Mouse (Mus musculus): Measurements from ENCODE around the gene Rpl12. TPM values are rescaled to one million over a fixed set of nuclear protein-coding genes. Genes with fewer than 3 reads are reported as not detected.

Gene Rpl12
- polyA plus RNA-seq, 1 experiment, result 17.4 TPM

- peaks cover 9% of the 10 kb centered on the region for H3K4me1 ChIP-seq (ENCODE audit: control insufficient read depth, insufficient read depth, low read length)
- no peak overlapping the region for H3K27ac ChIP-seq (ENCODE audit: insufficient read depth, low read depth, low read length)
- no peak overlapping the region for H3K4me3 ChIP-seq (ENCODE audit: insufficient read depth, low read length)
- TF ChIP-seq CTCF (IDR thresholded peaks at IDR 0.05; ENCODE audit: low read depth, low read length), result no peak
- no peak for TF ChIP-seq POLR2A (IDR thresholded peaks at IDR 0.05; ENCODE audit: borderline replicate concordance, low read depth, low read length)
Measured at GRCm38 (mm10) chr2:32922564-32922963, 38.8 kb upstream of the Rpl12 start.

DNA sequence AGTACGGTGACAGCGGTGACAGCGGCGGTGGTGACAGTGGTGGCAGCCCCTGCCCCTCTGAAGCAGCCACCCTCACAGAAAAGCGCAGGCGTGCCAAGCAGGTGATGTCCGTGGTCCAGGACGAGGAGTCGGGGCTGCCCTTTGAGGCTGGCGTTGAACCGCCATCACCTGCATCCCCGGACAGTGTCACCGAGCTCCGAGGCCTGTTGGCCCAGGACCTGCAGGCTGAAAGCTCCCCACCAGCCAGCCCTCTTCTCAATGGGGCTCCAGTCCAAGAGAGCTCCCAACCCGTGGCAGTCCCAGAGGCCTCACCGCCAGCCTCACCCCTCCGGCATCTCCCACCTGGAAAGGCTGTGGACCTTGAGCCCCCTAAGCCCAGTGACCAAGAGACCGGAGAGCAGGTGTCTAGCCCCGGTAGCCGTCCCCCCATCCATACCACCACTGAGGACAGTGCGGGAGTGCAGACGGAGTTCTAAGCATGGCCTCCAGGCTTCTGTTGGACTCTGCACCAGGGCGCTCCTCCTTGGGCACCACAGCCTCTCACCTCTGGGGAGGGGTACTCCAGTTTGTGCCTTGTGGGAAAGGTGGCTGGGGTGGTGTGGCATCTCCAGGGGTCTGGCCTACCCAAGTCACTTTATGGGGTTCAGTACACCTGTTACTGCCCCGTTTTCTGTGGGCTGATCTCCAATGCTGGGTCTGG lies 37.7 kb upstream of the Rpl12 start:
- Histone ChIP-seq H3K4me1 (ENCODE audit: control insufficient read depth, insufficient read depth, low read length) (no peaks in the 10 kb centered on the region), H3K4me3 (ENCODE audit: insufficient read depth, low read length) (no peak overlapping the region), H3K27ac (ENCODE audit: insufficient read depth, low read depth, low read length) (no peak overlapping the region)
- TF ChIP-seq CTCF (IDR thresholded peaks at IDR 0.05; ENCODE audit: low read depth, low read length) (no peak), POLR2A (IDR thresholded peaks at IDR 0.05; ENCODE audit: borderline replicate concordance, low read depth, low read length) (no peak)

DNA sequence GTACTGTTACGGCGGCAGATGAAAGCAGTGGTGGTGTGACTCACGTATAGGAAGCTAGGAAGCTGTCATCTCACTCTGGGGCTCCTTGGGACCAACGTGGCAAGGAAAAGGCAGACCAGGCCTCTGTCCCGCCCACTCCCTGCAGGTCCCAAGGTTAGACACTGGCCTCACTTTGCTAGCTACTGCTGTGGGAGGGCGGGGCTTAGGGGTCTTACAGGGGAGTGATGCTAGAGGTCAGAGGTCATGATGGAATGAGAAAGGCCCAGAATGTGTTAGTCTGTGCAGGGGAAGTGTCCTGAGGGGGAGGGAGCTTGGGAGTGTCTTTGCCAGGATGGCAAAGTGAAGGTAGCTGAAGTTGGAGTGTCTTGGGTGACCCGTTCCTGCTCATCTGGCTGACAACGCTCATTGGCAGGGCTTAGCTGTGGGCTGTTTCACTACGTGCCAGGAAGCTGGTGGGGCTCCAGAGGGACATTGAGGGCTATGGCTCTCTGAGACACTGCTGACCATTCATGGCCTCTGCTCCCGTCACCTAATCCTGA lies 37.0 kb upstream of the Rpl12 start:
- Histone ChIP-seq H3K4me3 (ENCODE audit: insufficient read depth, low read length) (no peak overlapping the region), H3K4me1 (ENCODE audit: control insufficient read depth, insufficient read depth, low read length) (no peaks in the 10 kb centered on the region), H3K27ac (ENCODE audit: insufficient read depth, low read depth, low read length) (no peak overlapping the region)
- TF ChIP-seq CTCF (IDR thresholded peaks at IDR 0.05; ENCODE audit: low read depth, low read length), result no peak

DNA sequence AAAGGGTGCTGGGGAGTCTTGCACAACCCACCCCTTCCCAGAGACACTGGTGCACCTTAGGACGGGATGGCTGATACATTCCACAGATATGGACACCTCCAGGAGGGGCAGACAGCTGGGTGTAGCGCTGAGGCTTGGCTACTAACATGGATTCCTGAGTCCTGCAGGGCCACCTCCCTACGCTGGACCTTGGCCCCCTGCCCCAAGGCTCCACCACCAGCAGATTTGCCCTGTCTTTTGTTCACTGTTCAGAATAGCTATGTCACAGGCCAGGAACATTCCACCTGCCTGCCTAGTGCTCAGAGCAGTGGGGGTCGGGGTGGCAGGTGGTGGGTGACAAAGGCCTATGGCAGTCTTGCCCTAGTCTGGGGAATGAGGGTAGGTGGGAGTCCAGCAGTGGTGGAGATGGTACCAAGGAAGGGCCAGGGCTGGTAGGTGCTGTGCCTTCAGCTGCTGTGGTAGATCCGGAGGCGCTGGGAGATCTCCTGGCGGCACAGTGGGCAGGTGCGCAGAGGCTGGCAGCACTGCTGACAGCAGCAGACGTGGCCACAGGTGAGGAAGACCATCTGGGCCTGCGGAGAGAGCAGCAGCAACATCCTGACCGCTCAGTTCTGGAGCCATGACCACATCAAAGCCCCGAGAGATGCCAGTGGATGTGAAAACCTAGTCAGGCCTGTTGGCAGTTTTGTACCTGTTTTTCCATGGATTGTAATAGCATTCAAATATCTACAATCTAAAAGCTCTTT lies 34.9 kb upstream of the Rpl12 start:
- TF ChIP-seq CTCF (IDR thresholded peaks at IDR 0.05; ENCODE audit: low read depth, low read length) (no peak), POLR2A (IDR thresholded peaks at IDR 0.05; ENCODE audit: borderline replicate concordance, low read depth, low read length) (no peak)
- Histone ChIP-seq H3K4me1 (ENCODE audit: control insufficient read depth, insufficient read depth, low read length) (no peaks in the 10 kb centered on the region), H3K27ac (ENCODE audit: insufficient read depth, low read depth, low read length) (no peak overlapping the region), H3K4me3 (ENCODE audit: insufficient read depth, low read length) (no peak overlapping the region)

DNA sequence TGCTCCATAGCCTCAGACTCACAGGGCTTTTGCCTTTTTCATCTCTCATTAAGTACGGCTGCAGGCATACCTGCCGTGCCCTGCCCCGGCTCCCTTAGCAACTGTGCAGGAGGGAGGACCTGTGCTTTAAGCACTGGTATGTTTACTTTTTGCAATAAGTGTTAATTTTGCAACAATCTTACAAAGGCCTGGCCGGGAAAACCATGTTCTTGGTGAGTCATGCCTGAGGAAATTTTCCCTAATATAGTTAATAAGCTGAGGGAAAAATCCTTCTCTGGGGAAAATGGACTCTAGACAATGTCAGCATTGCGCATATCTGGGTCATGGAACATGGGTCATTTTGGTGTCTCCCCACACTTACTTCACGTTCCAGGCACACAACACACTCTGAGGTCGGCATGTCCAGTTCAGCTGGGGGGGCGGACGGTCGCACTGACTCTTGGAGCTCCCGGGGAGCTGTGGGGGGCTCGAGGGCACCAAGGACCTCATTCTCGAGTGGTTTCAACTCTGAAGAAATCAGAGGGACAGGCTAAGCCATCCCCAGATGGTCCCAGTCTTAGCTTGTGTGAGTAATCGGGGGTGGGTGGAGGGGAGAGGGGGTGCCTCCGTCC lies 33.6 kb upstream of the Rpl12 start:
- H3K4me3 ChIP-seq (ENCODE audit: insufficient read depth, low read length), result no peak overlapping the region
- no peak overlapping the region for H3K27ac ChIP-seq (ENCODE audit: insufficient read depth, low read depth, low read length)
- H3K4me1 ChIP-seq (ENCODE audit: control insufficient read depth, insufficient read depth, low read length), result no peaks in the 10 kb centered on the region
- TF ChIP-seq CTCF (IDR thresholded peaks at IDR 0.05; ENCODE audit: low read depth, low read length) (no peak), POLR2A (IDR thresholded peaks at IDR 0.05; ENCODE audit: borderline replicate concordance, low read depth, low read length) (no peak)

- no peak overlapping the region for H3K27ac ChIP-seq (ENCODE audit: insufficient read depth, low read depth, low read length)
- H3K4me3 ChIP-seq (ENCODE audit: insufficient read depth, low read length), result no peak overlapping the region
- H3K4me1 ChIP-seq (ENCODE audit: control insufficient read depth, insufficient read depth, low read length), result no peaks in the 10 kb centered on the region
- TF ChIP-seq POLR2A (IDR thresholded peaks at IDR 0.05; ENCODE audit: borderline replicate concordance, low read depth, low read length), result no peak
- TF ChIP-seq CTCF (IDR thresholded peaks at IDR 0.05; ENCODE audit: low read depth, low read length), result peak; percentile 70
Measured at GRCm38 (mm10) chr2:32928235-32928946, 33.0 kb upstream of the Rpl12 start.

DNA sequence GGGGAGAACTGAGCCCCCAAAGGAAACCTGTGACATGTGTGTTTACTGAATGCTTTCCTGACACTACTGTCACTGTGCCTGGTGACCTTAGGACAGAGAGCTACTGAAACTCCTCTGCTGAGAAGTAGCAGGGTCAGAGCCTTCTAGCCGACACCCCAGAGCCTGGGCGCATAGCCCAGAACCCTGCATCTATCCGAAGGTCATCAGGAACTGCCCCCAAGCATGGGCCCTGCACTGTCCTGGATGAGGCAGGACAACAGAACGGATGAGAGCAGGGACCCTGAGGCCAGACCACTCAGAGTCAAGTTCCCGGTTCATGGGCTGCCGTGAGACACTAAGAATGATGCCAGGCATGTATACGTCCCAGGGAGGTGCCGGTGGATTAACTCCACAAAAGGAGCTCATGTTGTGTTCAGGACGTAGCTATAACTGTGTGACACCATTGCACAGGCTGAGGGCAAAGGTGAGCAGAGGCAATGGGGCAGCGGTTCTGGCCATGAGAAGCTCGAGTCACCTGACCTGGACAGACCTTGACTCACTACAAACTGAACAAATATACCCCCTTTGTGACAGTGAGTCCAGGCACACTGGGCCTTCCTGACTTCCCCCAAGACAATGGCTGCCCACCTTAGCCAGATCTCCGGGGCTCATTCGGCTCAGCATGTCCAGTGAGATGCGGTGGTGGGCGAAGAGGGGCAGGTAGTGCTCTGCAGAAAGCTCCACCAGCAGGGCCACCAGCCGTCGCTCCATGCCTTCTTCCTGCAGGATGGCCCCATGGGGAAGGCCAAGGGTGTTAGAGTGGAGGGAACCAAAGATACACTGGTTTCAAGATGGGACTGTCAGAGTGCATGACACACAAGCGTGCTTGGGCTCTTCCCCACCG lies 32.2 kb upstream of the Rpl12 start:
- TF ChIP-seq POLR2A (IDR thresholded peaks at IDR 0.05; ENCODE audit: borderline replicate concordance, low read depth, low read length), result no peak
- no peak for TF ChIP-seq CTCF (IDR thresholded peaks at IDR 0.05; ENCODE audit: low read depth, low read length)
- Histone ChIP-seq H3K4me3 (ENCODE audit: insufficient read depth, low read length) (no peak overlapping the region), H3K27ac (ENCODE audit: insufficient read depth, low read depth, low read length) (no peak overlapping the region), H3K4me1 (ENCODE audit: control insufficient read depth, insufficient read depth, low read length) (no peaks in the 10 kb centered on the region)

DNA sequence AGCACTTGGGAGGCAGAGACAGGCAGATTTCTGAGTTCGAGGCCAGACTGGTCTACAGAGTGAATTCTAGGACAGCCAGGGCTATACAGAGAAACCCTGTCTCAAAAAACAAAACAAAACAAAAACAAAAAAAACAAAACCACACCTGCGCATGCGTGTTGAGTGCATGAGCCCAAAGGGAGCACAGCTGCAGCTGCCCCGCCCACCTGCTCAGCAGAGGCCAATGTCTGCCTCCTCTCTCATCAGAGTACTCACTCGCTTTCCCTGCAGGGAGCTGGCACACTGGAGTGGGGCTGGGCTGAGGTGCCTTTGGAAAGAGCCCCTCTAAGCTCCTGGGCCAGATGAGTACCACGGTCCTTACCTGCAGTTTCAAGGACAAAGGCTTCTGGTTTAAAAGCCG lies 29.6 kb upstream of the Rpl12 start:
- TF ChIP-seq POLR2A (IDR thresholded peaks at IDR 0.05; ENCODE audit: borderline replicate concordance, low read depth, low read length) (no peak), CTCF (IDR thresholded peaks at IDR 0.05; ENCODE audit: low read depth, low read length) (no peak)

GRCm38 (mm10) chr2:32938741-32939140 lies 22.6 kb upstream of the Rpl12 start:
- Histone ChIP-seq H3K4me1 (ENCODE audit: control insufficient read depth, insufficient read depth, low read length) (peaks cover 8% of the 10 kb centered on the region; the same call in 1 of the 2 replicates), H3K27ac (ENCODE audit: insufficient read depth, low read depth, low read length) (no peak overlapping the region), H3K4me3 (ENCODE audit: insufficient read depth, low read length) (no peak overlapping the region)
- TF ChIP-seq CTCF (IDR thresholded peaks at IDR 0.05; ENCODE audit: low read depth, low read length) (no peak), POLR2A (IDR thresholded peaks at IDR 0.05; ENCODE audit: borderline replicate concordance, low read depth, low read length) (no peak)

More for the DNA sequence above, 29.6 kb upstream of the Rpl12 start:
- no peaks in the 10 kb centered on the region for H3K4me1 ChIP-seq (ENCODE audit: control insufficient read depth, insufficient read depth, low read length)
- H3K4me3 ChIP-seq (ENCODE audit: insufficient read depth, low read length), result no peak overlapping the region
- no peak overlapping the region for H3K27ac ChIP-seq (ENCODE audit: insufficient read depth, low read depth, low read length)

All from bone marrow macrophage, adult 2 months (primary cell).